Mouse (Mus musculus) cerebellum, adult 2 months (tissue): ENCODE measurements around the gene Gm49383.

ENCODE experiments used
- CTCF ChIP-seq: fragments of 200-500 bp; IDR thresholded peaks from 2 replicates; pipeline ENCODE4 v1.5.1; 2011; ENCODE audit warnings: low read depth, mild to moderate bottlenecking, control low read depth, low read length, moderate library complexity, borderline replicate concordance; ENCODE audit not compliant: insufficient read depth
- POLR2A ChIP-seq: fragments of 200-500 bp; IDR thresholded peaks from 2 replicates; pipeline ENCODE4 v1.6.1; 2011; ENCODE audit warnings: low read length, control low read depth, borderline replicate concordance; ENCODE audit not compliant: insufficient read depth

DNA sequence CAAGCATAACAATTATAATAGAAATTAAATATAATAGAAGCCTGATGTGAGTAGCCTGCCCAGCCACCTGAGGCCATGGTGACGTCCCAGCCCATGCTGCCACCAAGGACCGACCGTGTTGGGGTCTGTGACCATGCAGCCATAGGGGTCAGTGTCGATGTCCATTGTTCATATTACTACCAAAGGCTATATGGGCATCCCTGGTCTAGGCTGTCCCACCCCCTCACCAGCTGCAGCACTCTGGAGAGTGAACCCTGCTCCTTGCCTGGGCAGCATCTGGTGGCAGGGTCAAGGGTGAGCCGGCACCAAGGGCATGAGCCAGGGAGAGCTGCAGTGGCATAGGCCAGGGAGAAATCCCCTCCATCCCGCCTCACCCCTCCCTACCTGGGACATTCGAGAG lies 57.1 kb downstream of the Gm49383 start:
- no peak for TF ChIP-seq CTCF
- TF ChIP-seq POLR2A = no peak
